Mouse (Mus musculus) intestine, embryonic 14.5 days (tissue): ENCODE data around the gene Faap20. TPM values are rescaled to one million over a fixed set of nuclear protein-coding genes. Genes with fewer than 3 reads are reported as not detected.

Experiments
- ATAC-seq: fragments of 200-750 bp; cut with Nextera tagmentation; replicated peaks from 2 replicates; pipeline ENCODE4 v1.8.0; 2017; ENCODE audit warnings: low read depth, moderate number of reproducible peaks, moderate TSS enrichment, moderate library complexity; ENCODE audit not compliant: low FRiP score, low TSS enrichment
- DNase-seq: peaks from one replicate; pipeline ENCODE4 v3.0.0-alpha.2; 2018; ENCODE audit warnings: low spot score
- H3K27ac ChIP-seq: fragments of 300-500 bp; sonication (generic); 2 replicates; pipeline ENCODE4 v1.5.1; 2014; ENCODE audit warnings: low read depth, mild to moderate bottlenecking, control low read depth
- H3K27me3 ChIP-seq: fragments of 300-500 bp; sonication (generic); replicated peaks from 2 replicates; pipeline ENCODE4 v1.6.1; 2014; ENCODE audit warnings: low read length, control low read depth; ENCODE audit not compliant: control insufficient read depth, insufficient read depth
- H3K36me3 ChIP-seq: fragments of 300-500 bp; sonication (generic); 2 replicates; pipeline ENCODE4 v1.6.1; 2014; ENCODE audit warnings: low read length, control low read depth; ENCODE audit not compliant: control insufficient read depth, insufficient read depth
- H3K4me1 ChIP-seq: fragments of 300-500 bp; sonication (generic); replicated peaks from 2 replicates; pipeline ENCODE4 v1.6.1; 2014; ENCODE audit warnings: low read length, control low read depth, mixed read lengths; ENCODE audit not compliant: control insufficient read depth, insufficient read depth
- H3K4me2 ChIP-seq: fragments of 300-500 bp; sonication (generic); 2 replicates; pipeline ENCODE4 v1.6.1; 2014; ENCODE audit warnings: low read length
- H3K4me3 ChIP-seq: fragments of 300-500 bp; sonication (generic); 2 replicates; pipeline ENCODE4 v1.5.1; 2014; ENCODE audit warnings: low read depth, low read length, control low read depth, mixed read lengths
- H3K9ac ChIP-seq: fragments of 300-500 bp; sonication (generic); 2 replicates; pipeline ENCODE4 v1.6.1; 2014; ENCODE audit warnings: mild to moderate bottlenecking, low read length
- H3K9me3 ChIP-seq: fragments of 300-500 bp; sonication (generic); 2 replicates; pipeline ENCODE4 v1.6.1; 2016; ENCODE audit warnings: low read length, control low read depth; ENCODE audit not compliant: control insufficient read depth
- WGBS: fragments of 180-500 bp; shearing (Covaris S2); extraction: QIAGEN DNeasy Blood & Tissue Kit; methylation state at CpG from one replicate; pipeline ENCODE4 v1.1.7; 2014; 5-methylcytosine and 5-hydroxymethylcytosine counted together
- polyA plus RNA-seq: library from polyadenylated mRNA; unstranded; fragments of >200 nt; fragmentation: Nextera tagmentation; extraction: Ambion mirVana; gene quantifications from 2 replicates; pipeline ENCODE4 v1.2.1, GENCODE M21; 2014

The Faap20 gene
- polyA plus RNA-seq, 1 experiment from 2014 or later, result 81.2 TPM

- no peak for ATAC-seq
- Histone ChIP-seq H3K9me3 (no peaks in the 10 kb centered on the region), H3K27ac (peak overlapping the region; percentile 58; the same call in 1 of the 2 replicates), H3K36me3 (no peaks in the 10 kb centered on the region), H3K4me2 (no peak overlapping the region), H3K27me3 (no peaks in the 10 kb centered on the region), H3K4me1 (peaks cover 36% of the 10 kb centered on the region), H3K9ac (no peak overlapping the region), H3K4me3 (no peak overlapping the region)
- no peak for DNase-seq
- 86% methylated on average over 8 of the region's 8 CpGs for WGBS
Observed at GRCm38 (mm10) chr4:155281652-155282051, 32.0 kb downstream of the Faap20 start.

- H3K27ac ChIP-seq, result peak overlapping the region; percentile 58
Observed at GRCm38 (mm10) chr4:155282231-155282630, 32.6 kb downstream of the Faap20 start.

DNA sequence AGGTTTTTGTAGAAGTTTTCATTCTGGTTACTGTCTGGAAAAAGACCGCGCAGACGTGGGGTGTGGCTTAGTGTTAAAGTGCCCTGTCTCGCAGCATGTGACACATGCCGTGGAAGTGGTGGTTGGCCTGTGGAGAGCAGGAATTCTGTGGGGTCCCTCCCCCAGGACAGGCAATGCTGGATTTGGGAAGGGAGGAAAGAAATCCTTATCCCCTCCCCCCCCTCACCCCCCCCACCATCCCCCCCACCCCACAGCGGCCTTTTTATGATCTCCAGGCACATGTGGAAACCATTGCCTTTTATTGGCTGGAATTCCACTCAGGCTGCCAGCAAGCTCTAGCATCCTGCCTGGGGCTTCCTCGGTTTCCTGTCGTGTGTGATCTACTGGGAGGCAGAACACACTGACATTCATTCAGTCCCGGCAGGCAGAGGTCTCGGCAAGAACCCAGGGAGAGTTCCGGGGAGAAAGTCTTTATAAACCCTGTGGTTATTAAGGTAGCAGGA is 33.5 kb downstream of the Faap20 start:
- peak; percentile 72 for DNase-seq
- peaks cover 36% of the 10 kb centered on the region for H3K4me1 ChIP-seq
- no peaks in the 10 kb centered on the region for H3K27me3 ChIP-seq
- peak; percentile 73 for ATAC-seq
- peak overlapping the region; percentile 58 for H3K27ac ChIP-seq
- no peaks in the 10 kb centered on the region for H3K9me3 ChIP-seq
- no peaks in the 10 kb centered on the region for H3K36me3 ChIP-seq
- 0 out of 2 replicates have a peak overlapping the region, but pooled peaks have one; percentile 6 for H3K4me3 ChIP-seq
- 0 out of 2 replicates have a peak overlapping the region, but pooled peaks have one; percentile 1 for H3K9ac ChIP-seq
- H3K4me2 ChIP-seq, result peak overlapping the region; percentile 40
- WGBS, result 17% methylated on average over 11 of the region's 11 CpGs

More at GRCm38 (mm10) chr4:155282231-155282630, 32.6 kb downstream of the Faap20 start:
- ATAC-seq (no peak), DNase-seq (no peak)
- H3K4me2 ChIP-seq, result peak overlapping the region; percentile 40; the same call in 1 of the 2 replicates
- WGBS, result 43% methylated on average over 6 of the region's 6 CpGs
- no peaks in the 10 kb centered on the region for H3K9me3 ChIP-seq
- no peaks in the 10 kb centered on the region for H3K36me3 ChIP-seq
- no peak overlapping the region for H3K9ac ChIP-seq
- peaks cover 36% of the 10 kb centered on the region for H3K4me1 ChIP-seq
- H3K27me3 ChIP-seq, result no peaks in the 10 kb centered on the region
- H3K4me3 ChIP-seq, result no peak overlapping the region

GRCm38 (mm10) chr4:155283585-155283984 is 34.0 kb downstream of the Faap20 start:
- Histone ChIP-seq H3K9me3 (no peaks in the 10 kb centered on the region), H3K9ac (0 out of 2 replicates have a peak overlapping the region, but pooled peaks have one; percentile 1), H3K27ac (peak overlapping the region; percentile 58), H3K4me2 (peak overlapping the region; percentile 40), H3K27me3 (no peaks in the 10 kb centered on the region), H3K4me1 (peaks cover 36% of the 10 kb centered on the region), H3K36me3 (no peaks in the 10 kb centered on the region), H3K4me3 (0 out of 2 replicates have a peak overlapping the region, but pooled peaks have one; percentile 6)
- WGBS, result 61% methylated on average over 9 of the region's 9 CpGs
- no peak for DNase-seq
- no peak for ATAC-seq

DNA sequence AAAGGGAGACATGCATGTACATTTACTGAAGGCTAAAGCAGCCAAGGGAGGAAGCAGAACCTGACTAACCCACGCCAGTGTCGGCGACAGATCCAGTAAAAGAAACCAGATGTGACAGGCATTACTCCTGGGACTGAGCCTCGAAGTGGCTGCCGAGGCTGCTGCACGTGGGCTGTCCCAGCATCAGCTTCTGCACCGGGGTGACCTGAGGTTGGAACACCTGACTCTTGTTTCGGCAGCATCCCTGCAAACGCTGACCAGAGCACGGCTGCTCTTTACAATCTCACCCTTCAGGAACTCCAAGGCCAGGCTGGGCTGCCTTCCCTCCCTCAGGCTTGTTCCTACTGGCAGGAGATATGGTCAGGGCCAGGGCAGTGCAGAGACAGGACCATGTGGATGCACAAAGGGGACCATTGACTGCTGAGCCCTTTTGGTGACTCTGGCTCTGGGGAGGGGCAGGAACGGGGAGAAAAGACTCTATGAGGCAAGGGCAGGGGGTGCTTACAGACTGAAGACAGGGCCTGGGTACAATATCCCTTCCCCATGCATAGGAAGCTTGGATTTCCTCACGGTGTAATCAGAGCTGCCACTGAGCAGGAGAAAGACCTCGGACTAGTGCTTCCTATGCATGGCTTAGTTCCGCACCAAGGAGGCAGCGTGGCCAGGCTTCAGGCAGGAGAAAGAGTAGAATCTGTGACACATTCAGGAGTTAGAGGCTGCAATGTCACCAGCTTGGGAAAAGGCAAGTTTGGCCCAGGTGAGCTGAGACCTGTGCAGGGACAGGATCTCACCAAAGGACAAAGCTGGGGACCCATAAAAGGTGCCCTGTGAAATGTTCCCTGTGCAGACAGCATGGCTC is 35.1 kb downstream of the Faap20 start:
- H3K4me2 ChIP-seq, result no peak overlapping the region
- DNase-seq (no peak), ATAC-seq (no peak)
- H3K9me3 ChIP-seq, result no peaks in the 10 kb centered on the region
- WGBS, result 45% methylated on average over 15 of the region's 15 CpGs
- no peak overlapping the region for H3K9ac ChIP-seq
- H3K27me3 ChIP-seq, result no peaks in the 10 kb centered on the region
- no peak overlapping the region for H3K4me3 ChIP-seq
- no peaks in the 10 kb centered on the region for H3K36me3 ChIP-seq
- H3K27ac ChIP-seq, result no peak overlapping the region
- peaks cover 35% of the 10 kb centered on the region for H3K4me1 ChIP-seq

- WGBS, result 90% methylated on average over 4 of the region's 4 CpGs
- peaks cover 25% of the 10 kb centered on the region for H3K4me1 ChIP-seq
- H3K27ac ChIP-seq, result no peak overlapping the region
- no peaks in the 10 kb centered on the region for H3K9me3 ChIP-seq
- no peak overlapping the region for H3K4me2 ChIP-seq
- DNase-seq (no peak), ATAC-seq (no peak)
- H3K4me3 ChIP-seq, result no peak overlapping the region
- H3K36me3 ChIP-seq, result no peaks in the 10 kb centered on the region
- H3K27me3 ChIP-seq, result no peaks in the 10 kb centered on the region
- no peak overlapping the region for H3K9ac ChIP-seq
Observed at GRCm38 (mm10) chr4:155286090-155286489, 36.5 kb downstream of the Faap20 start.

- no peaks in the 10 kb centered on the region for H3K9me3 ChIP-seq
- no peak overlapping the region for H3K27ac ChIP-seq
- no peak overlapping the region for H3K4me2 ChIP-seq
- ATAC-seq (no peak), DNase-seq (no peak)
- no peak overlapping the region for H3K9ac ChIP-seq
- H3K27me3 ChIP-seq, result no peaks in the 10 kb centered on the region
- H3K4me3 ChIP-seq, result no peak overlapping the region
- peaks cover 13% of the 10 kb centered on the region for H3K4me1 ChIP-seq
- no peaks in the 10 kb centered on the region for H3K36me3 ChIP-seq
- 79% methylated on average over 11 of the region's 11 CpGs for WGBS
Observed at GRCm38 (mm10) chr4:155287713-155288112, 38.1 kb downstream of the Faap20 start.

GRCm38 (mm10) chr4:155288586-155288985 is 39.0 kb downstream of the Faap20 start:
- DNase-seq (no peak), ATAC-seq (no peak)
- H3K27ac ChIP-seq, result no peak overlapping the region
- H3K4me1 ChIP-seq, result peaks cover 4% of the 10 kb centered on the region
- H3K9ac ChIP-seq, result no peak overlapping the region
- no peaks in the 10 kb centered on the region for H3K36me3 ChIP-seq
- no peak overlapping the region for H3K4me3 ChIP-seq
- 67% methylated on average over 1 of the region's 1 CpGs for WGBS
- no peaks in the 10 kb centered on the region for H3K9me3 ChIP-seq
- H3K4me2 ChIP-seq, result no peak overlapping the region
- H3K27me3 ChIP-seq, result no peaks in the 10 kb centered on the region
